Mouse (Mus musculus) G1E (cell line): ENCODE measurements around the gene Smg6. TPM values are rescaled to one million over a fixed set of nuclear protein-coding genes. Genes with fewer than 3 reads are reported as not detected.

Source experiments
- ATAC-seq: 2 replicates; pipeline ENCODE4 v1.8.0; 2016; ENCODE audit warnings: mild to moderate bottlenecking; ENCODE audit not compliant: insufficient number of reproducible peaks, poor library complexity, low FRiP score, severe bottlenecking; ENCODE audit errors: extremely low read depth
- DNase-seq: peaks from one replicate; pipeline ENCODE4 v3.0.0; 2012; ENCODE audit warnings: low spot score
- H3K27me3 ChIP-seq: 2 replicates; pipeline ENCODE4 v1.6.1; 2012; ENCODE audit warnings: mild to moderate bottlenecking, low read length, inconsistent platforms; ENCODE audit not compliant: insufficient read depth
- H3K36me3 ChIP-seq: replicated peaks from 2 replicates; pipeline ENCODE3; 2012; ENCODE audit warnings: mild to moderate bottlenecking, inconsistent platforms
- H3K4me1 ChIP-seq: 2 replicates; pipeline ENCODE4 v1.6.1; 2012; ENCODE audit warnings: low read depth, low read length, inconsistent platforms, mixed read lengths; ENCODE audit not compliant: insufficient read depth
- H3K4me3 ChIP-seq: 2 replicates; pipeline ENCODE4 v1.5.1; 2012; ENCODE audit warnings: low read depth, mild to moderate bottlenecking, inconsistent platforms, low read length, moderate library complexity, mixed read lengths
- H3K9me3 ChIP-seq: replicated peaks from 2 replicates; pipeline ENCODE4 v1.6.1; 2012; ENCODE audit warnings: inconsistent platforms
- CTCF ChIP-seq: IDR thresholded peaks from 2 replicates; pipeline ENCODE4 v1.5.1; 2012; ENCODE audit warnings: low read depth, low read length, inconsistent platforms, mixed read lengths
- GATA1 ChIP-seq: IDR thresholded peaks from 2 replicates; pipeline ENCODE4 v1.6.1; 2012; ENCODE audit warnings: borderline replicate concordance, low read length, inconsistent platforms, mixed read lengths
- GATA2 ChIP-seq: IDR thresholded peaks from 2 replicates; pipeline ENCODE4 v1.6.1; 2012; ENCODE audit warnings: low read depth, low read length, inconsistent platforms, borderline replicate concordance
- POLR2AphosphoS5 ChIP-seq: IDR thresholded peaks from 2 replicates; pipeline ENCODE4 v1.6.1; 2012; ENCODE audit warnings: low read depth, low read length, inconsistent platforms; ENCODE audit not compliant: insufficient replicate concordance
- TAL1 ChIP-seq: conservative IDR thresholded peaks from 2 replicates; pipeline ENCODE4 v1.6.1; 2012; ENCODE audit warnings: low read depth, low read length, inconsistent platforms, mixed read lengths
- polyA plus RNA-seq: library from polyadenylated mRNA; stranded (reverse); fragments of >175 nt; gene quantifications from 2 replicates; pipeline ENCODE4 v1.2.3, GENCODE M21; 2012
- total RNA-seq, 2 experiments: library from RNA; stranded (forward) in 1 of 2; stranded (reverse) in 1 of 2; fragments of 200-1000 nt in 1 of 2; fragments of >200 nt in 1 of 2; fragmentation: Nextera tagmentation in 1 of 2; gene quantifications; 2 replicates each; pipeline ENCODE4 v1.2.3; 2014 to 2017

The Smg6 gene
- total and polyA plus RNA-seq, 3 experiments, result 17.4 to 54.3 (median 42.1) TPM

DNA sequence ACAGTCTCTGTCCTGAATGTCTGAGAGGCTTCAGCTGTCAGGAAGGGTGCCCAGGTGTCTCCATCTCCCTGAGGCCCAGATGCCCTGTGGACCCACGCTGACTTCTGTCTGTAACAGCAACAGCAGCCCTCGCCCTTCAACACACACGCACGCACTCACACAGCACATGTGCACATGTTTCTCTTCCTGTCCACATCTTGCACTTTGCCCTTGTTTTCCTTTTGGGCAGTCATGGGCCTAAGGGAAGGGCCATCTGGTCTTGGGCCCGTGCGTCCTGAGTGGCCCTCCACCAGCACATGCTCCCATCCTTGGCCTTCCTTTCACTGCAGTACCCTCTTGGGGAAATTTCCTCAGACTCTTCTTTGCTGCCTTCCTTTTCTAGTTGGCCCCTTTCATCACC lies 237.8 kb downstream of the Smg6 start:
- TF ChIP-seq TAL1 (no peak), CTCF (no peak), GATA2 (no peak), GATA1 (no peak), POLR2AphosphoS5 (no peak)
- H3K36me3 ChIP-seq, result peaks cover 81% of the 10 kb centered on the region
- H3K27me3 ChIP-seq, result peaks cover 9% of the 10 kb centered on the region; the same call in 1 of the 2 replicates
- peaks cover 13% of the 10 kb centered on the region for H3K4me1 ChIP-seq
- H3K9me3 ChIP-seq, result peaks cover 33% of the 10 kb centered on the region
- DNase-seq (no peak), ATAC-seq (no peak)
- no peak overlapping the region for H3K4me3 ChIP-seq

DNA sequence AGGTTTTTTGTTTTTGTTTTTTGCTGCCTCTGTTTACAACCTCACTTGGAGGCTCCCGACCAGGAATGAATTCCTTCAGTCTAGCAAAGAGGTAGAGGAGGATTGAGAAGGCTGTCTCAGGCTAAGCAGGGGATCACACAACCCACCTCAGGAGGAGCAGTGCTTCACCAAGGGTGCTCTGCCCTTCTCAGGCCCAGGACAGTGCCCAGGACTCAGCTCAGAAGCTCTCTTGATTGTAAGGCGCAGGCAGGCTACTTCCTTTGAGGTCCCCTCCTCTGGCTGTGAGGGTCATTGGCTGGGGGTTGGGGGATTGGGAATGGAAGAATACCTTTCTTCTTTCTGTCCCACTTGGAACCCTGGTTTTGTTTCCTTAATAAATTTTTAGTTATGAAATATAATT lies 238.4 kb downstream of the Smg6 start:
- H3K9me3 ChIP-seq, result peaks cover 39% of the 10 kb centered on the region
- ATAC-seq, result no peak
- H3K4me3 ChIP-seq, result no peak overlapping the region
- TF ChIP-seq TAL1 (no peak), GATA1 (no peak), GATA2 (no peak), POLR2AphosphoS5 (no peak), CTCF (no peak)
- peaks cover 13% of the 10 kb centered on the region for H3K27me3 ChIP-seq
- no peak for DNase-seq
- peaks cover 16% of the 10 kb centered on the region for H3K4me1 ChIP-seq
- H3K36me3 ChIP-seq, result peaks cover 75% of the 10 kb centered on the region

DNA sequence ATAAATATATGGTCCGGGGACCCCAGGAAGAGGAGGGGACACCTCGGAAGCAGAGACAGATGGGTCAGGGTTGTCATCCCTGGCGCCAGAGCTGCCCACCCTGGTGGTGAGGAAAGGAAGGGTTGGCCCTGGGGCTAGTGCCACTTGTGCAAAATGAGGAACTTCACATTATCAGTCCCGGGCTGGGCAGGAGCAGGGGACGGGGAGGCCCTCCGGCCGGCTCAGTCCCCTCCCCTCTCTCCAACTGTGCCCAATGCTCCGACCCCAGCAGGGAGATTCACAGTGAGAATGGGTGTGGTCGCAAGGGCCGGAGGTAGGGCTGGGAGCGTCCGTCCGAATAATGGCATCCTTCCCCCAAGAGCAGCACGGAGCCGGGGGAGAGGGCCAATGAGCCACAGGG lies 239.1 kb downstream of the Smg6 start:
- Histone ChIP-seq H3K4me3 (no peak overlapping the region; the same call in 1 of the 2 replicates), H3K36me3 (peaks cover 68% of the 10 kb centered on the region), H3K4me1 (peaks cover 16% of the 10 kb centered on the region), H3K27me3 (peaks cover 20% of the 10 kb centered on the region), H3K9me3 (peaks cover 45% of the 10 kb centered on the region)
- DNase-seq (peak; percentile 62), ATAC-seq (peak; percentile 40; the same call in 1 of the 2 replicates)
- TF ChIP-seq GATA2, result no peak
- TF ChIP-seq GATA1, result no peak
- TF ChIP-seq POLR2AphosphoS5, result no peak
- no peak for TF ChIP-seq TAL1
- no peak for TF ChIP-seq CTCF

- Histone ChIP-seq H3K4me1 (peaks cover 16% of the 10 kb centered on the region), H3K27me3 (peaks cover 29% of the 10 kb centered on the region)
- TF ChIP-seq CTCF (0 out of 2 replicates have a peak, but pooled peaks have one; percentile 28), TAL1 (no peak), GATA2 (no peak)
Observed at GRCm38 (mm10) chr11:75165441-75166192, 240.0 kb downstream of the Smg6 start.

GRCm38 (mm10) chr11:75166193-75166842 lies 240.7 kb downstream of the Smg6 start:
- Histone ChIP-seq H3K9me3 (peaks cover 53% of the 10 kb centered on the region), H3K4me1 (peaks cover 16% of the 10 kb centered on the region), H3K4me3 (peak overlapping the region; percentile 24; the same call in 1 of the 2 replicates), H3K27me3 (peaks cover 36% of the 10 kb centered on the region), H3K36me3 (peaks cover 52% of the 10 kb centered on the region)
- TF ChIP-seq CTCF (no peak), TAL1 (no peak), GATA2 (no peak), POLR2AphosphoS5 (no peak), GATA1 (no peak)
- no peak for DNase-seq
- no peak for ATAC-seq

More at GRCm38 (mm10) chr11:75165441-75166192, 240.0 kb downstream of the Smg6 start:
- no peak for ATAC-seq
- Histone ChIP-seq H3K36me3 (peaks cover 59% of the 10 kb centered on the region), H3K9me3 (peaks cover 51% of the 10 kb centered on the region), H3K4me3 (peak overlapping the region; percentile 24; the same call in 1 of the 2 replicates)
- DNase-seq, result no peak

DNA sequence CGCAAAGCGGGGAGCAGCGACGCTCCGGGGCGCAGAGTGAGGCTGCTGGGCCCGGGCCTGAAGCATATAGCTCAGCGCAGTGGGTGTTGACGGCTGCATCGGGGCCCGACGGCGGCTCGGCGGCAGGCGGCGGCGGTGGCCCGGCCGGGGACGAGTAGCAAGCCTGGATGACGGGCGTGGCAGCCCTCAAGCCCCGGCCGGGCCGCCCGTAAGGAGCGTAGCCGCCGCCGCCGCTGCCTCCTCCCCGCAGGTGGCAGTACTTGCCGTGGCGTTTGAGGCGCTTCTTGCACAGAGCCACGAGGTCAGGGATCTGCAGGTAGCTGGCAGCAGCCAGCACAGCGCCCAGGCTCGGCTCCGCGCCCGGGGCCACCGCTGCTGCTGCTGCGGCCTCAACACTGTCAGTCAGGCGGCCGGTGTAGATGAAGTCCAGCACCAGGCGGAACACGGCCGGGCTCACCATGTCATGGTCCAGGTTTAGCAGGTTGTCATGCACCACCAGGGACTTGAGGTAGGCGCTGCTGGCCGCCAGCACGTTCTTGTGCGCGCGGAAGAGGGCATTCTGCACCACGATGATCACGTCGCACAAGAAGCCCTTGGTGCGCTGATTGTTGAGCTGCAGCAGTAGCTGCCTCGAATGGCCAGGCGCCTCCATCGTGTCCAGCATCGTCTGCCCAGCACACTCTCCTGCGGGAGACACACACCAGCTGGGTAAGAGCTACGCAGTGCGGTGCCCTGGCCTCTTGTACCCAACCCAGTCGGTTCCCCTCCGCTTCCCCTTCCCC lies 241.4 kb downstream of the Smg6 start:
- Histone ChIP-seq H3K4me3 (peak overlapping the region; percentile 29; the same call in 1 of the 2 replicates), H3K9me3 (peaks cover 56% of the 10 kb centered on the region), H3K27me3 (peaks cover 43% of the 10 kb centered on the region), H3K36me3 (peaks cover 45% of the 10 kb centered on the region), H3K4me1 (peaks cover 20% of the 10 kb centered on the region)
- TF ChIP-seq CTCF (no peak), POLR2AphosphoS5 (no peak), TAL1 (no peak), GATA2 (no peak), GATA1 (no peak)
- no peak for DNase-seq
- no peak for ATAC-seq
